Mouse (Mus musculus) heart, embryonic 11.5 days (tissue): ENCODE data around the gene Erc2. TPM values are rescaled to one million over a fixed set of nuclear protein-coding genes. Genes with fewer than 3 reads are reported as not detected.

Source experiments
- ATAC-seq: fragments of 200-750 bp; cut with Nextera tagmentation; replicated peaks from 2 replicates; pipeline ENCODE4 v1.8.0; 2017; ENCODE audit warnings: moderate library complexity; ENCODE audit not compliant: insufficient number of reproducible peaks, low FRiP score, low TSS enrichment
- H3K27ac ChIP-seq: fragments of 300-500 bp; sonication (generic); 2 replicates; pipeline ENCODE4 v1.5.1; 2014; ENCODE audit warnings: mild to moderate bottlenecking, low read depth, low read length
- H3K27me3 ChIP-seq: fragments of 300-500 bp; sonication (generic); 2 replicates; pipeline ENCODE4 v1.6.1; 2014; ENCODE audit warnings: mild to moderate bottlenecking, low read length, mixed read lengths; ENCODE audit not compliant: control insufficient read depth, insufficient read depth
- H3K36me3 ChIP-seq: fragments of 300-500 bp; sonication (generic); 2 replicates; pipeline ENCODE4 v1.6.1; 2014; ENCODE audit warnings: mild to moderate bottlenecking, low read length, moderate library complexity, mixed read lengths; ENCODE audit not compliant: control insufficient read depth, insufficient read depth
- H3K4me1 ChIP-seq: fragments of 300-500 bp; sonication (generic); 2 replicates; pipeline ENCODE4 v1.6.1; 2014; ENCODE audit warnings: low read length; ENCODE audit not compliant: control insufficient read depth, insufficient read depth
- H3K4me2 ChIP-seq: fragments of 300-500 bp; sonication (generic); 2 replicates; pipeline ENCODE4 v1.6.1; 2014; ENCODE audit warnings: mild to moderate bottlenecking, moderate library complexity
- H3K4me3 ChIP-seq: fragments of 300-500 bp; sonication (generic); 2 replicates; pipeline ENCODE4 v1.5.1; 2014; ENCODE audit warnings: low read depth, low read length
- H3K9ac ChIP-seq: fragments of 300-500 bp; sonication (generic); 2 replicates; pipeline ENCODE4 v1.6.1; 2014; ENCODE audit warnings: mild to moderate bottlenecking, low read depth, low read length, moderate library complexity
- H3K9me3 ChIP-seq: fragments of 300-500 bp; sonication (generic); replicated peaks from 2 replicates; pipeline ENCODE4 v1.6.1; 2016; ENCODE audit warnings: low read length; ENCODE audit not compliant: control insufficient read depth
- WGBS: fragments of 180-500 bp; shearing (Covaris S2); extraction: QIAGEN DNeasy Blood & Tissue Kit; methylation state at CpG from one replicate; pipeline ENCODE4 v1.1.7; 2014; ENCODE audit not compliant: insufficient replicate concordance; 5-methylcytosine and 5-hydroxymethylcytosine counted together
- polyA plus RNA-seq: library from polyadenylated mRNA; unstranded; fragments of >200 nt; fragmentation: Nextera tagmentation; extraction: Ambion mirVana; gene quantifications from 2 replicates; pipeline ENCODE4 v1.2.1, GENCODE M21; 2014

The Erc2 gene
- polyA plus RNA-seq, 1 experiment from 2014 or later: 6.2 TPM

DNA sequence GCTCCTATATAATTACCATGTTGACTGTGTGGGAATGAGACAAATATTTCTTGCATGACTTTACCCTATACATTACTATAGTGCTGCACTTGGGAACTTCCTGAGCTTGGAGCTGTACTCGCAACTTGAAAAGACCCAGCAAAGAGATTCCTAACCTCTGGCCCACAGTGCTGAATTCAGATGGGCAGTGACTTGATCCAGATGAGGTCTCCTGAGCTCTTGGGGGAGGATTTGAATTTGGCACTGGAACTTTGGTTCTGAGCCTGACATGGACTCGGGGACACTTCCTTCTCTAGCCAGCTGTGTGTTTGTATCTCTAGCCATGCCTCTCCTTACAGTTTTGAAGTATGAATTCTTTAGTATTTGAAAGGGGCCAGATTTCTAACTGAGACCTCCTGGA is 666.7 kb downstream of the Erc2 start:
- no peak overlapping the region for H3K4me2 ChIP-seq
- WGBS: 71% methylated on average over 2 of the region's 2 CpGs
- ATAC-seq: no peak

GRCm38 (mm10) chr14:28293921-28294320 is 671.7 kb downstream of the Erc2 start:
- 85% methylated on average over 5 of the region's 5 CpGs for WGBS

More for the DNA sequence above, 666.7 kb downstream of the Erc2 start:
- Histone ChIP-seq H3K9me3 (no peaks in the 10 kb centered on the region), H3K9ac (no peak overlapping the region), H3K4me1 (0 out of 2 replicates have a peak, but pooled peaks cover 3% of the 10 kb centered on the region), H3K4me3 (no peak overlapping the region), H3K27me3 (no peaks in the 10 kb centered on the region), H3K27ac (no peak overlapping the region), H3K36me3 (no peaks in the 10 kb centered on the region)

GRCm38 (mm10) chr14:28295145-28295544 is 672.9 kb downstream of the Erc2 start:
- WGBS: 25% methylated on average over 4 of the region's 4 CpGs
- Histone ChIP-seq H3K4me2 (no peak overlapping the region), H3K4me3 (no peak overlapping the region), H3K27me3 (no peaks in the 10 kb centered on the region), H3K9me3 (no peaks in the 10 kb centered on the region), H3K36me3 (no peaks in the 10 kb centered on the region), H3K9ac (no peak overlapping the region), H3K4me1 (peaks cover 17% of the 10 kb centered on the region), H3K27ac (no peak overlapping the region)
- no peak; the same call in 1 of the 2 replicates for ATAC-seq

More at GRCm38 (mm10) chr14:28293921-28294320, 671.7 kb downstream of the Erc2 start:
- Histone ChIP-seq H3K27me3 (no peaks in the 10 kb centered on the region), H3K4me1 (peaks cover 17% of the 10 kb centered on the region), H3K36me3 (no peaks in the 10 kb centered on the region), H3K27ac (no peak overlapping the region), H3K9ac (no peak overlapping the region), H3K4me2 (no peak overlapping the region), H3K4me3 (no peak overlapping the region), H3K9me3 (no peaks in the 10 kb centered on the region)
- ATAC-seq: no peak; the same call in 1 of the 2 replicates

GRCm38 (mm10) chr14:28300095-28300494 is 677.9 kb downstream of the Erc2 start:
- Histone ChIP-seq H3K9ac (no peak overlapping the region), H3K27me3 (no peaks in the 10 kb centered on the region), H3K9me3 (no peaks in the 10 kb centered on the region), H3K27ac (no peak overlapping the region), H3K4me3 (no peak overlapping the region), H3K4me2 (no peak overlapping the region), H3K4me1 (peaks cover 18% of the 10 kb centered on the region), H3K36me3 (no peaks in the 10 kb centered on the region)
- 55% methylated on average over 6 of the region's 6 CpGs for WGBS
- no peak for ATAC-seq

DNA sequence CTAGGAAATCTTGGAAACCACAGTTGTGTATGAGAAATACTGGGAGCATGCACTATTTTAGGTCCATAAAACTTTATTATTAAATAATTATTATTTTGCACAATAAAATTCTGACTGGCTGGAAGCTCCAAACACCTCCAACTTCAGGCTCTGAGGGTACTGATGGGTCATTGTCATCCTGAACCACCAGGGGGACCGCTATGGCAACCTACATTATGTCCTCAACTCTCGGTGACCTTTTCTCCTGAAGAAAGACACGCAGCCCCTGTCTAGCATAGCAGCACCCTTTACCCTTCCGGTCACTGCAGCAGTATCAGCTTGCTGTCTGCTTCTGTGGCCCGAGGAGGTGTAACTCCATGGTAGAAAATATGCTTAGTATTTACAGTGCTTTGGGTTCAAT is 679.0 kb downstream of the Erc2 start:
- 16% methylated on average over 5 of the region's 5 CpGs for WGBS
- Histone ChIP-seq H3K4me2 (no peak overlapping the region), H3K9me3 (no peaks in the 10 kb centered on the region), H3K36me3 (no peaks in the 10 kb centered on the region), H3K27me3 (no peaks in the 10 kb centered on the region), H3K4me3 (no peak overlapping the region), H3K4me1 (peaks cover 7% of the 10 kb centered on the region), H3K9ac (no peak overlapping the region), H3K27ac (no peak overlapping the region)
- ATAC-seq: no peak

- H3K27ac ChIP-seq: no peak overlapping the region
- peaks cover 5% of the 10 kb centered on the region; the same call in 1 of the 2 replicates for H3K4me1 ChIP-seq
- no peaks in the 10 kb centered on the region for H3K27me3 ChIP-seq
- no peaks in the 10 kb centered on the region for H3K36me3 ChIP-seq
- 81% methylated on average over 5 of the region's 5 CpGs for WGBS
- H3K9me3 ChIP-seq: no peaks in the 10 kb centered on the region
- no peak overlapping the region for H3K9ac ChIP-seq
- ATAC-seq: no peak
- no peak overlapping the region for H3K4me2 ChIP-seq
- H3K4me3 ChIP-seq: no peak overlapping the region
These were observed 681.9 kb downstream of the Erc2 start for GRCm38 (mm10) chr14:28304131-28304530.

DNA sequence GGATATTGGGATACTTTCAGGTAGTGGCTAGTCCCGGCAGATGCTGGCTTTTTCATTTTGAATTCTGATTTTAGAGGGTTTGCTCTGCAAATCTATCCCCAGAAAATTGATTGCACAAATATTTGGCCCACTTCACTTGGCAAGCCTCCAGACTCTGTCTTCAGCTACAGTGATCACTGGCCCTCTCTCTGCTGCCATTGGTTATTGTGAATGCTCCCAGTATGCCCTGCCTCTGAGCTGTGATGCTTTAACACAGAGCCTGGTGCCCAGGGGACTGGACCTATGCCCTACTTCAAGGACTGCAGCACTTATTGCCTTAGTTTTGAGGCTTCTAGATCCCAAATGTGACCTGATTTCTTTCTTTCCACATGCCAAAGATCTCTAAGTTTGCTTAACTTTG is 686.4 kb downstream of the Erc2 start:
- Histone ChIP-seq H3K4me2 (no peak overlapping the region), H3K9me3 (no peaks in the 10 kb centered on the region), H3K27ac (no peak overlapping the region), H3K4me3 (no peak overlapping the region), H3K9ac (no peak overlapping the region), H3K4me1 (peaks cover 6% of the 10 kb centered on the region; the same call in 1 of the 2 replicates), H3K36me3 (no peaks in the 10 kb centered on the region), H3K27me3 (no peaks in the 10 kb centered on the region)
- ATAC-seq: no peak
- WGBS: 90% methylated on average over 1 of the region's 1 CpGs

GRCm38 (mm10) chr14:28316851-28317250 is 694.6 kb downstream of the Erc2 start:
- Histone ChIP-seq H3K9me3 (no peaks in the 10 kb centered on the region), H3K27ac (no peak overlapping the region), H3K4me3 (no peak overlapping the region), H3K9ac (no peak overlapping the region), H3K4me1 (no peaks in the 10 kb centered on the region), H3K4me2 (no peak overlapping the region), H3K27me3 (no peaks in the 10 kb centered on the region), H3K36me3 (no peaks in the 10 kb centered on the region)
- WGBS: 89% methylated on average over 7 of the region's 7 CpGs
- no peak for ATAC-seq

DNA sequence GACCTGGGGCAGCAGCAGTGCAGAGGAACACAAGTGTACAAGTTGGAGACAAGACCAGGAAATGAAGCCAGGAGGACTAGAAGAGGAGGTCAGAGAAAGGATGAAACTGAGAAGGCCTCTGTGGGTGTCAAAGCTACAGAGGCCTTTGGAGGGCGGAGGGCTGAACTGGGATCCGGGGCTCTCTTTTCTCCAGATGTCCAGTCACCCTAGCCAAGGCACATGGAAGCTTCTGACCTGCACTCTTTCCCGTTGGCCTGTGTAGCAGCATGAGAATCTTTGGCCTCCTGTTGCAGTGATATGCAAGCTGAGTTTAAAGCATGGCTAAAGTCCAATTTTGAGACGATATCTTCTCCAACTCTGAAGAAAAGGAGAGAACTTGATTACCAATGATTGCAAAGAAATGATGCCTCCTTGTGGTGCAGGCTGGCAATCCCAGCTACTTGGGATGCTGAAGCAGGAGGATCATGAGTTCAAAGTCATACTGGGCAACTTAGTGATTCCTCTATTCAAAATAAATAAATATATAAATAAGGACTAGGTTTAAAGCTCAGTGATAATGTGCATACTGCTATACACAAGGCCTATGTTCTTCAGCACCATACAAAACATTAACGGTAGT is 699.8 kb downstream of the Erc2 start:
- no peak overlapping the region for H3K4me3 ChIP-seq
- 81% methylated on average over 5 of the region's 5 CpGs for WGBS
- no peak for ATAC-seq
- H3K4me1 ChIP-seq: no peaks in the 10 kb centered on the region
- no peaks in the 10 kb centered on the region for H3K27me3 ChIP-seq
- H3K4me2 ChIP-seq: no peak overlapping the region
- H3K9me3 ChIP-seq: no peaks in the 10 kb centered on the region
- H3K36me3 ChIP-seq: no peaks in the 10 kb centered on the region
- no peak overlapping the region for H3K9ac ChIP-seq
- H3K27ac ChIP-seq: no peak overlapping the region
